Mouse (Mus musculus): ENCODE results near the gene Cdc34.

GRCm38 (mm10) chr10:79703541-79703940, 21.5 kb downstream of the Cdc34 start:
- TF ChIP-seq POLR2A (IDR thresholded peaks at IDR 0.05; ENCODE audit: extremely low read depth, insufficient read depth, low read length) = no peak
- no peak for TF ChIP-seq CTCF (IDR thresholded peaks at IDR 0.05; ENCODE audit: extremely low read depth, insufficient read depth, low read length)

All from cortical plate, adult 2 months (tissue).